Mouse (Mus musculus): ENCODE results near the gene Snx18.

DNA sequence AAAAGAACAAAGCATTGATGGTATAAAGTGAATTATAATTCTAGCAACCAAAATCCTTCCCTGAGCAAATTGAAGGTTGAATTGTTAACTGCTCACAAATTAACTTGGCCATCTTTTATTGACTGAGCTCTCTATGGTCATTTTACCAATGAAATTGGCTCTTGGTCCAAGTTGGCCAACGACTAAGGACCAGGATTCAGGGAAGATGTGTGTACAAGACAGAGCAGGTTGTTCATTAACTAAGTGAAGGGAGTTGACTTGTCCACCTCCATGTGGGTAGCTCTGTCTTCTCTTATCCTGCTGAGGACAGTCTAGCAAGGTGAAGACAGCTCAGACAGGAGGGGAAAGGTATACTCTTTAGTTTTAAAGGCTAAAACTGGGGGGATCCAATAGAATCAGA is 66.0 kb downstream of the Snx18 start:
- no peak for TF ChIP-seq CTCF (IDR thresholded peaks at IDR 0.05; ENCODE audit: control insufficient read depth, insufficient read depth, insufficient read length)
- no peak for TF ChIP-seq MYOG (IDR thresholded peaks at IDR 0.05; ENCODE audit: control insufficient read depth, extremely low read depth, insufficient read length)
- TF ChIP-seq MAX (IDR thresholded peaks at IDR 0.05), result no peak
